Mouse (Mus musculus): ENCODE measurements around the gene Cass4. TPM values are rescaled to one million over a fixed set of nuclear protein-coding genes. Genes with fewer than 3 reads are reported as not detected.

Gene Cass4
- total and polyA plus RNA-seq, 3 experiments = 0.36 to 0.57 (median 0.39) TPM

DNA sequence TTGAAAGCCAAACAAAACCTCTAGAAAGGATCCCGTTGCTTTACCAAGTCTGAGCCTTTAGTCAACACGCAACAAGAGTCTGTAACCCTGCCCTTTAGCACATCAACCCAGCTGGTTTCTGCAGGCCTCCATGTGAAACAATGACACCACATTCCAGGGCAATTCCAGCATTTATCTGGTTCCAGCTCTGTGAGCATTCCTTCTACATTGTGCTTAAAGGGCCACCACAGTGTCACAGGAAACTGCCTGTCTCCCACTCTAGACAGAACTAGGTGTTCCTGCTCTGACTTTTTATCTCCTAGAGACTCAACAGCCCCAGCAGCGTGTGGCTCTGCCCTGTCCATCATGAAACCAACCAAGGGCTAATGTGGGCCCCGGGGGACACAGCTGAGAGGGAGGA is 19.7 kb downstream of the Cass4 start:
- Histone ChIP-seq H3K4me3 (no peak overlapping the region), H3K36me3 (ENCODE audit: control insufficient read depth, insufficient read depth, low read length) (no peaks in the 10 kb centered on the region), H3K79me2 (replicated peaks; ENCODE audit: control insufficient read depth, insufficient read depth, low read length) (no peaks in the 10 kb centered on the region), H3K27ac (no peak overlapping the region), H3K9ac (ENCODE audit: low read depth, low read length) (no peak overlapping the region), H3K27me3 (ENCODE audit: control insufficient read depth, insufficient read depth, low read length) (no peaks in the 10 kb centered on the region), H3K4me1 (ENCODE audit: control insufficient read depth, insufficient read depth, low read length) (no peaks in the 10 kb centered on the region)
- intact Hi-C loops (cut with DNase I) = no loop called here
- 22% methylated on average over 4 of the region's 4 CpGs for WGBS
- no peak for TF ChIP-seq POLR2A (IDR thresholded peaks at IDR 0.05; ENCODE audit: insufficient read depth, low read depth, low read length)
- no peak for TF ChIP-seq CTCF (IDR thresholded peaks at IDR 0.05)
- TF ChIP-seq EP300 (IDR thresholded peaks at IDR 0.05; ENCODE audit: insufficient read depth, low read depth, low read length) = no peak
- no peak for DNase-seq

DNA sequence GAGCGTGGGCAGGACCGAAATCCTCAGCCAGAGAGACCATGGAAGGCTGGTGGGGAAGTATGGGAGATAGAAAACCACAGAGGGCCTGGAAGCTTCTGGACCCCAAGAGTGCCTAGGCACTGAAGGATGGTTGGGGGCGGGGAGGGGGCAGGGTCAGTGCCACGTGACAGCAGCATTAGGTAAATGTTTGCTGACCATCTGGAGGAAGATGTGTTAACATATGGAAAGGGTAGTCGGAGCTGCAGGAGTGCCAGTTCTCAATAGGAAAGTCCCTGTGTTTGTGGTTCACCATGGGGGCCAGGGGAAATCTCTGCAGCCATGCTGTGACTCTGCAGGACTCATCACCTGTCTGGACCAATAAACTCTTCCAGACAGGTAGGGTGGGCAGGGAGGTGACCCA is 20.3 kb downstream of the Cass4 start:
- Histone ChIP-seq H3K9ac (ENCODE audit: low read depth, low read length) (no peak overlapping the region), H3K36me3 (ENCODE audit: control insufficient read depth, insufficient read depth, low read length) (no peaks in the 10 kb centered on the region), H3K4me1 (ENCODE audit: control insufficient read depth, insufficient read depth, low read length) (no peaks in the 10 kb centered on the region), H3K4me3 (no peak overlapping the region), H3K27me3 (ENCODE audit: control insufficient read depth, insufficient read depth, low read length) (no peaks in the 10 kb centered on the region), H3K27ac (no peak overlapping the region), H3K79me2 (replicated peaks; ENCODE audit: control insufficient read depth, insufficient read depth, low read length) (no peaks in the 10 kb centered on the region)
- 66% methylated on average over 5 of the region's 5 CpGs for WGBS
- no peak for TF ChIP-seq EP300 (IDR thresholded peaks at IDR 0.05; ENCODE audit: insufficient read depth, low read depth, low read length)
- TF ChIP-seq CTCF (IDR thresholded peaks at IDR 0.05) = no peak
- TF ChIP-seq POLR2A (IDR thresholded peaks at IDR 0.05; ENCODE audit: insufficient read depth, low read depth, low read length) = no peak
- DNase-seq = no peak
- intact Hi-C loops (cut with DNase I) = no loop called here

DNA sequence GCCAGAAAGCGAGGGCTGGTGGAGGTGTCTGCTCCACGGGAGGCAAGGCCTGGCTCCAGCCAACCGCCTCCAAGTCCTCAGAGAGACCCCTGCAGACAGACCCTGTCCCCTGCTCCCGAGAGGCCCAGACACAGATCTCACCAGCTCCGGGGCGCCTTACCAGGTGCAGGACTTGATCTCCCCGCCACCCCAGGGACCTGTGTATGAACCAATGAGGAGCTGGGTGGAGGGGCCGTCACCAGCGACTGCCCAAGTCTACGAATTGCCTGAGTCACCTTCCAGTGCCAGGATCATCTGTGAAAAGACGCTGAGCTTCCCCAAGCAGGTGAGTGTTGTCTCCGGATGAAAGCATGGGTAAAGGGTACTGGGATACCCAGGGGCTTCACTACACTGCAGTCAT is 22.6 kb downstream of the Cass4 start:
- no peak for TF ChIP-seq CTCF (IDR thresholded peaks at IDR 0.05)
- no peak for TF ChIP-seq EP300 (IDR thresholded peaks at IDR 0.05; ENCODE audit: insufficient read depth, low read depth, low read length)
- TF ChIP-seq POLR2A (IDR thresholded peaks at IDR 0.05; ENCODE audit: insufficient read depth, low read depth, low read length) = no peak
- Histone ChIP-seq H3K79me2 (replicated peaks; ENCODE audit: control insufficient read depth, insufficient read depth, low read length) (no peaks in the 10 kb centered on the region), H3K27ac (no peak overlapping the region), H3K36me3 (ENCODE audit: control insufficient read depth, insufficient read depth, low read length) (no peaks in the 10 kb centered on the region), H3K9ac (ENCODE audit: low read depth, low read length) (no peak overlapping the region), H3K27me3 (ENCODE audit: control insufficient read depth, insufficient read depth, low read length) (no peaks in the 10 kb centered on the region), H3K4me1 (ENCODE audit: control insufficient read depth, insufficient read depth, low read length) (no peaks in the 10 kb centered on the region), H3K4me3 (no peak overlapping the region)
- intact Hi-C loops (cut with DNase I) = no loop called here
- DNase-seq = no peak
- WGBS = 64% methylated on average over 12 of the region's 12 CpGs

DNA sequence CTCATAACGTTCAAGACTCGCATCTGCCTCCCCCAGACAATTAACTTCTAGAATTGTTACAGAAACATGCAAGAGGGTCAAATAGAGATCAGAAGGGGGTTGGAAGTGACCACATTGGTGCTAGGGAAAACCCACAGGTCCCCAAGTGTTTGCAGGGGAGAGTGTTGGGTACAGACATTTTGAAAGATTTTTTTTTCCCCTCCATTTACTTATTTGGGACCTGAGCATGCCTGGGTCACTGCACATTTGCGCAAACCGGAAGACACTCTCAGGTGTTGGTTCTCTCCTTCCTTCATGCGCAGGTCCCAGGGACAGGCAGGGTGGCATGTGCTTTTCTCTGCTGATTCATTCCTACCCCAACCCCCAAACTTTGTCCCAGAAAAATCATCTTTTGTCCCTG is 23.3 kb downstream of the Cass4 start:
- Histone ChIP-seq H3K36me3 (ENCODE audit: control insufficient read depth, insufficient read depth, low read length) (no peaks in the 10 kb centered on the region), H3K9ac (ENCODE audit: low read depth, low read length) (no peak overlapping the region), H3K27me3 (ENCODE audit: control insufficient read depth, insufficient read depth, low read length) (no peaks in the 10 kb centered on the region), H3K79me2 (replicated peaks; ENCODE audit: control insufficient read depth, insufficient read depth, low read length) (no peaks in the 10 kb centered on the region), H3K4me1 (ENCODE audit: control insufficient read depth, insufficient read depth, low read length) (no peaks in the 10 kb centered on the region), H3K4me3 (no peak overlapping the region), H3K27ac (no peak overlapping the region)
- no peak for DNase-seq
- 88% methylated on average over 5 of the region's 5 CpGs for WGBS
- intact Hi-C loops (cut with DNase I) = no loop called here
- TF ChIP-seq EP300 (IDR thresholded peaks at IDR 0.05; ENCODE audit: insufficient read depth, low read depth, low read length) (no peak), CTCF (IDR thresholded peaks at IDR 0.05) (no peak)

DNA sequence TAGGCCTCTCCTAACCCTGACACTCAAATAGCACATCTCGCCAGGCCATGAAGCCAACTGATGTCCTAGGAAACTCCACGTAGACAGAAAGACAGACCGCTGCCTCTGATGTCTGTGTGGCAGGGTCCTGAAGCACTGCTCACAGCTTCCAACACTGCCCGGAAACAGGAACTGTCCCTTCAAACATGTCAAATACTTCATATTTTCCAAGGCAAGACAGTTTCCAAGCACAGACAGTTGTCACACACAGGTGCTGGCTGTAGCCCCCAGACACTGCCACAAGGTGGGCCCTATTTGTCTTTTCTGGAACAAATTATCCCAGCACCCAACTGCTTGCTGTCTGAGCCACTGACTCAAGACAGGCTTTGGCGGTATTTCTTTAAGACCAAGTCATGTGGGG is 24.6 kb downstream of the Cass4 start:
- H3K4me3 ChIP-seq = no peak overlapping the region
- 78% methylated on average over 5 of the region's 5 CpGs for WGBS
- H3K36me3 ChIP-seq (ENCODE audit: control insufficient read depth, insufficient read depth, low read length) = no peaks in the 10 kb centered on the region
- H3K4me1 ChIP-seq (ENCODE audit: control insufficient read depth, insufficient read depth, low read length) = no peaks in the 10 kb centered on the region
- H3K9ac ChIP-seq (ENCODE audit: low read depth, low read length) = no peak overlapping the region
- no peaks in the 10 kb centered on the region for H3K27me3 ChIP-seq (ENCODE audit: control insufficient read depth, insufficient read depth, low read length)
- no peaks in the 10 kb centered on the region for H3K79me2 ChIP-seq (replicated peaks; ENCODE audit: control insufficient read depth, insufficient read depth, low read length)
- H3K27ac ChIP-seq = no peak overlapping the region
- intact Hi-C loops (cut with DNase I) = no loop called here
- TF ChIP-seq EP300 (IDR thresholded peaks at IDR 0.05; ENCODE audit: insufficient read depth, low read depth, low read length) = no peak
- TF ChIP-seq CTCF (IDR thresholded peaks at IDR 0.05) = no peak
- TF ChIP-seq POLR2A (IDR thresholded peaks at IDR 0.05; ENCODE audit: insufficient read depth, low read depth, low read length) = no peak
- DNase-seq = no peak

DNA sequence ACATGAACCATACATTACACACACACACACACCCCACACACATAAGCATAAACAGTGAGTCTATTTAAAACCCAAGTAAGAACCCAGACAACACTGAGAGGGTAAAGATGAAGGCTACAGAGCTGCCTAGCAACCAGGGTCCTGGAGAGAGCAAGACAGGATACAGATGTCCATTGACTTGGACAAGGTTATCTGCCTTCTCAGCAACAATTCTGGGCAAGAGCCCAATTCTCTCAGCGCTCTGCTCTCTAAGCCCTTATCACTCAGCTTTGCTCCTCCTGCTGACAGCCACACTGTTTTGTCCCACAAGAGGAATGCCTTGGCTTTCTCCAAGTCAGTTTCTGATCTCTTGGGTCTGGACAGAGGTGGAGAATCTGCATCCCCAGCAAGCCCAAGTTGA is 37.0 kb downstream of the Cass4 start:
- Histone ChIP-seq H3K27me3 (ENCODE audit: control insufficient read depth, insufficient read depth, low read length) (no peaks in the 10 kb centered on the region), H3K36me3 (ENCODE audit: control insufficient read depth, insufficient read depth, low read length) (no peaks in the 10 kb centered on the region), H3K27ac (no peak overlapping the region), H3K4me1 (ENCODE audit: control insufficient read depth, insufficient read depth, low read length) (no peaks in the 10 kb centered on the region), H3K79me2 (replicated peaks; ENCODE audit: control insufficient read depth, insufficient read depth, low read length) (no peaks in the 10 kb centered on the region), H3K4me3 (no peak overlapping the region), H3K9ac (ENCODE audit: low read depth, low read length) (no peak overlapping the region)
- WGBS = 0% methylated on average over 1 of the region's 1 CpGs
- peak in 1 of 2 experiments; percentile 33 for DNase-seq
- no peak for TF ChIP-seq POLR2A (IDR thresholded peaks at IDR 0.05; ENCODE audit: insufficient read depth, low read depth, low read length)
- no peak for TF ChIP-seq EP300 (IDR thresholded peaks at IDR 0.05; ENCODE audit: insufficient read depth, low read depth, low read length)
- TF ChIP-seq CTCF (IDR thresholded peaks at IDR 0.05) = no peak
- intact Hi-C loops (cut with DNase I) = no loop called here
